Mouse (Mus musculus) thymus, postnatal 4 days (tissue): ENCODE measurements at regions not wholly inside any gene's neighbourhood (a gene's known extent, or its start where the extent isn't known, plus 50 kb on each side); places are given as distances from the start of the nearest gene placed in this dataset.

ENCODE experiments used
- DNase-seq: peaks from one replicate; pipeline ENCODE4 v3.0.0; 2021

GRCm38 (mm10) chr10:12083961-12084360 lies 740.8 kb downstream of the Epm2a start:
- DNase-seq = no peak

DNA sequence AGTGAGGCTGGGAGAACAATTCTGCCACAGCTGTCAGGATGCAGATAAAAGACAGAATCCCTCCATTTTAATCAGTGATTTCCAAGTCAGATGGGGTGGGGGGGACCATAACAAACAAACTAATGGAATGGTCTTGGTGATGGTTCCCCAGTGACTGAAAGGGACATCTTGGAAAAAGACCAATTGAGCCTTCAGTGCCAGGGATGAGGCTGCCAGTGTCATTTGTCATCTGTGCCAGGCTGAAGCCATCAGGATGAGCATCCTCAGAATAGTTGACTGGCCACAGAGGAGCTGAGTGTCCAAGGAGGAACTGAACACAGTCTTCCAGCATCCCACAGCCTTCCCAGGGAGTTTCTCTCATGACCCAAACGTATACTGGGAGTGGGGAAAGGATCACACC lies 749.3 kb downstream of the Epm2a start:
- no peak for DNase-seq

DNA sequence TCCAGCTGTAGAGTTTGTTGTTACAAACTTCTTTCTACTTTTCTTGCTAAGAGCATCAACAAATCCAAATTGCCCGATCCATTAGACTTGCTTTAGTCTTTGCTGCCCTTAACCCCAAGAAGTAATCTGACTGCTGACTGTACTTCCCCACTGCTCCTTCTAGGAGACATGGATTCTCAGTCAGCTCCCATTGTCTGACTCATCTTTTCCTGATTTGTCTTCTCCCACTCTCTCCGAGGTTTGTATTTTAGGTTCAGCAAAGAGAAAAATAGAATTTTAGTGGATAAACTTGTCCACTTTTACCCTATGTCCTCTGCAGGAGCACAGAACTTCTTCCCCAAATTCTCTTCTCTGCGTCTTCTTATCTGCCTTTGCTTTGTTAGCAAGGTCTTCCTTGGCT lies 753.5 kb downstream of the Epm2a start:
- DNase-seq = no peak

GRCm38 (mm10) chr10:12107001-12107418 lies 762.2 kb downstream of the Utrn start:
- peak; percentile 7 for DNase-seq

DNA sequence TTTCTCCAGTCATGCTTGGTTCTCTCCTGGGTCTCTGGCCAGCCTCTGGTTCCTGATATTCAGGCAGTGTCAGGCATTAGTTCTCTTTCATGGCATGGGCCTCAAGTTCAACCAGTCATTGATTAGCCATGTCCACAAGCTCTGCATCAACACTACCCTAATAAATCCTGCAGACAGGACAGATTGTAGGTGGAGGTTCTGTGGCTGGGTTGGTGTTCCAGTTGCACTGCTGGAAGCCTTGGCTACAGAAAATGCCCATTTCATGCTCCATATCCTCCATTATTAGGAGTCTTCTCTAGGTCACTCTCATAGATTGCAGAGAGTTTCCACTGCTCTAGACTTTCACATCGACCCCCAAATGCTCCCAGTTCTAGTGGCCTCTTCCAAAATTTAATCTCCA lies 757.4 kb downstream of the Utrn start:
- DNase-seq = no peak

GRCm38 (mm10) chr10:12115767-12116166 lies 753.4 kb downstream of the Utrn start:
- no peak for DNase-seq

DNA sequence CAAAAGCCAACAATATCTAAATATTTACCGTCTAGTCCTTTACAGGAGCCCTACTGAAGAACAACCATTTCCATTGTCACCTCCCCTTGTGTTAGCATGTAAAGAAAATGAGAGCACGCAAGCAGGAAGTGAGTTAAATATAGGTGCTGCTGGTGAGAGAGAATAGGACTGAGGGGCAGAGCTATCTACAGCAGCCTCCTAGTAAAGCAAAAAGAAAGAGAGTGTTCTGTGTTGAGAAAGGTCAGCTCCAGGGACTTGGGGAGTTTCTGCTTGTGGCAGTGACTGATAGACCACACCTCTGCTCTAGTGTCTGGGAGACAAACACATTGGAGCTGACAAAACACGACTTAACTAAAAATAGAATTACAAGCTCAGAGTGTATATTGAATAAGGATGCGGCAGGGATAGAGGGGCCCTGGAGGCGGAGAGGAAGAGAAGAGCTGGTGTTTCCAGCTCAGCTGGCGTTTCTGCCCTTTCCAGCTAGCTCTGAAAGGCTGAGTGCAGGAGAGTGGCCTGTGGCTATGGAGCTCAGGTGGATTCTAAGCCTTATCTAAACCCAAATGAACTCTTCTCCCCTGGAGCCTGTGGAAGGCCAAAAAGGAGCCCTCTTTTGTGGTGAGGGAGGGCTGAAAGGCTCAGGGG lies 752.4 kb downstream of the Utrn start:
- DNase-seq = no peak

GRCm38 (mm10) chr10:12124272-12124671 lies 744.9 kb downstream of the Utrn start:
- DNase-seq = no peak

- DNase-seq = no peak
Observed at GRCm38 (mm10) chr10:12129486-12129885, 739.7 kb downstream of the Utrn start.

- no peak for DNase-seq
Observed at GRCm38 (mm10) chr10:12144691-12145090, 724.5 kb downstream of the Utrn start.

- no peak for DNase-seq
Observed at GRCm38 (mm10) chr10:12146942-12147537, 722.1 kb downstream of the Utrn start.

GRCm38 (mm10) chr10:12170243-12170642 lies 698.9 kb downstream of the Utrn start:
- no peak for DNase-seq

DNA sequence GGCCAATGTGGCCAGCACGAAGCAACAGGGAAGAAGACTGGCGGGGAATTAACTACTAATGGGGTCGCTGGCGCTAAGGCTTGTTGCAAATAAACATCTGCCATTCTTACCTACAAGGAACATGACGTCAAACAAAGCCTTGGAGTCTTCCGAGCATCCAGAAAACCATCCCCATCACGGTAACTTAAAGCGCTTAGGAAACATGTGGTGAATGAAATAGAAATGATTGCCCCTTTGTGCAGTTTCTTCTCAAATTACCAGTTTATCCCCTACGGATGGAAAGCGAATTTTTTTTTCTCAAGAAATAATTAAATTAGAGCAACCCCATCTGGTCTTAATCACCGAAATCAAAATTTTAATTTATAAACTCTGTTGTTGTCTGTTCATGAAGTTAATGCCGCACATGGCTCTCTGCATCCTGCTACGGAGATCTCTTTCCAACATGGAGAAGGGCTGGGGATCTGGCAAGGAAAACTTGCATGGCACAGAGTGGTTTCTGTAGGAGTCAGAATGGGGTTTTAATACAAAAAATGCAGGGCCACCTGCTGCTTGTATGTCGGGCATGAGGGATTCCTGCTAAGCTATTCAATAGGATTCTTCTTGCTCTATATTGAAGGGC lies 694.9 kb downstream of the Utrn start:
- DNase-seq = no peak

DNA sequence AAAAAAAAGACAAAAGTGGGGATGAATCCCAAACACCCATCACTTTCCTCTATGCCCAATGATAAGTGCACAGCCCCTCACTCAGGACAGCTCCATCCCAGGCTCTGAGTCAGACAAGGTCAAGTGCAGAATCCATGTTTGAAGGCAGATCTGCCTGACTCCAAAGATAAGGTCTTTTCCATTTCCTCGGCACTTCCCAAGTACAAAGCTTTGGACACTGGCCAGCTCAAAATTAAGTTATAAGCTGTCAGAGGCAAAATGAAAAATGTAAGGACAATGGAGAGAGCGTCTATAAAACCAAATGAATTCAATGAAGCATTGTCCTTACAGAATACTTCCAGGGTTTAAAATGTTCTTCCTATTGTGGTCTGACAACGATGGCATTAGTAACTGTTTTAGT lies 694.0 kb downstream of the Utrn start:
- no peak for DNase-seq

DNA sequence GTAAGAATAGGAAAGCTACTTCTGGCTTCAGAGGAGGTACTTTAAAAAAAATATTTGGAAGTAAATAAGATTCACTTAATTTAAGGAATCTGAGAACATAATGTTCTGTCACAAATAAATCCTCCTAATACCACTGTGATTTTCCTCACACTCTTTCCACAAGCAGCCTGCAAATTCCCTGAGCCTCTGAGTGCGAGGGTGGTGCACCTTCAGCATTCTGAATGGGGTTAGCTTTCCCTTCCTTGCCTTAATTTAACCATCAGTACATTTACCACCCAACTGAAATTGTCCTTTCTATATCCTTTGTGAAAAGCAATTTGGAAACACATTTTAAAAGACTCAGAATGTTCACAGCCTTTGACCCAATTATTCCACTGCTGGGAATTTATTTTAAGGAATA lies 691.7 kb downstream of the Utrn start:
- DNase-seq = no peak

DNA sequence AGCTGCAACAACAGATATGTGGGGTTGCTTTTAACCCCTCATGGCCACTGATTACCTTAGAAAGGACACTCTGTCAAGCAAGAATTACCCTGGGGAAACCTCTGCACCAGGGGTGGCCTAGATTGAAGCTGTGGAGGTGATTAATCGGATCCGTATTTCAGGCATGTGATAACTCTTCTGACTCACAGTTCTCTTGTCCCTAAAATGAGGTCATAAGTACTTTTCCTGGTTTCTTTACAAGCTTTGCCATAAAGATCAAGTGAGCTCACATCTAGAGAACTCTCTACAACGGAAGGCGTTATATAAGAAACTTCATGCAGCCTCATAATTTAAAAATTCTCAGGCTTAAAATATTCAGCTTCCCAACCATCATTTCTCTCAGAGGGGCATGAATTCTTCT lies 688.2 kb downstream of the Utrn start:
- no peak for DNase-seq

DNA sequence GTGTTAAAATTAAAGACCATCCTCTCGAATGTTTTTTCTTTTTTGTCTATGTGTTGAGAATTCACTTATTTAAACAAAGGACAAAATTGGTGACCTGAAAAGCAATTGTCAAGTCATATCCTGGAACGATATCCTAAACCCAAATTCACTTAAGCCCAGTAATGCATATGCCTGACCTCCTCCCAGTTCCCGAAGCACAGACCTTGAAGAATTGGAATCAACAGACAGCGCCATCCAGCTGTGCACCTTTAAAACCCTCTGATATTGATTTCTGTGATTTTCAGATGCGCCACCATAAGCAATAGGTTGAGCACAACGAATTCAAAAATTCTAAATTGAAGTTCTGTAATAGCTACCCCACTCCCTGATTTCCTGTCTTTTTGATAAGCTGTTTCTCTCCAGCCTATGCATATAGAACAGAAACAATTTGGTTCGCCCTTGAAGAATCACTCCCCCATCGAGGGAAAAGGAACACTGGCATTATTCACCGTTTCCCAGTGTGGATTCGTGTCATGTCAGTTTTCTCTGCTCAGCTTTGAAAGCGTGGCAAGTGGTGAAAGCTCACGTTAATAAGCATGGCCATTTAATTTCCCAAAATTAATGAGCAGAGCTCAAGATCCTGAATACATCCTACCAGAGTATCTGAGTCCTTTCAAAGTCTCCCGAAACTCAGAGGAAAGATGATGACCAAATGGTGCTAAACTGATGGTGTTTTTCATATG lies 682.1 kb downstream of the Utrn start:
- no peak for DNase-seq

DNA sequence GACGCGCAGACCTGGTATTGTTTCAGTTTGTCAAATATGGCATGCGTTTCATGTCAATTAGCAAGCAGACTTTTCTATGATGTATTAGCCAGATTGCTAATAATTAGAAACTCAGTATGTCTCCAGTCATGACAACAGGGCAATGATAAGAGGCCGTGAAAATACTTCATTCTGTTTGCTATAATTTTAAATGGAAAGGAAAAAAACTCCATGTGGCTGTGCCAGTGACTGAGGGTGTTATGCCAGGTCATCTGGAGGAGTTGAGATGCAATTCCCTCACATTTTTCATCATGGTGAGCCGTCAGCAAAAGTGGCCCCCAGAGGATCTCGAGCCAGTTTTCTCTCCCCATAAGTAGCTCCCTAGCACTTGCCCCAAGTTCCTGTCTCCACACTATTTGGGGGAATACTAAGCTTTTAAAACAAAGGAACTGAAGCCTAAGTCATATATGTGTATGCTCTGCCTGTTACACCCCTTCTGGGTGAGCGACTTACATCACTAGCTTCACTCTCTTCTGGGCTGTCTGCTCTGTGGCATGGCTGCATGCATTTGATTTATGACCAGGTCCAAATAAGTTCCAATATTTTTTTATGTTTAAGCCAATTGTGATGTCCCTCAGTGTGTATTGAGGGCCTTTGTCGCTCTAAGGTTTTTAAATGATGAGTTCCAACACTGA lies 681.4 kb downstream of the Utrn start:
- no peak for DNase-seq

GRCm38 (mm10) chr10:12190435-12190834 lies 678.7 kb downstream of the Utrn start:
- DNase-seq = no peak

DNA sequence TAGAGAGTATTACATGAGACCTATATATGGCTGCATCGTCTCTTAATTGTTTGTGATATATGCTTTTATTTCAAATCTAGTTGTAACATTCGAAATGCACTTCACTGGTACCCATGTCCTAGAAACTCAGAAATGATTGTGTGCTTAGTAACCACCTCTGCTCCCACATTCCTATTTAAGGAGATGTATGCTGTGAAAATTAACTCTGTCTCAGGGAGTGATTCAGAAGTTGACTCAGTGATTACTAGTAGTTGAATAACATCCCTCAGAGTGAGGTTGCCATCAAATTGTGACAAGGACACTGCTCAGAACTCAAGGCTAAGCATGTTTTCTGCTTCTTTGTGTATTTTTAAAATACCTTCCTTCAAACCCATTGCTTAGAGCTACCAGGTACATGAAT lies 661.9 kb downstream of the Utrn start:
- DNase-seq = no peak

- no peak for DNase-seq
Observed at GRCm38 (mm10) chr10:12210181-12210580, 659.0 kb downstream of the Utrn start.

DNA sequence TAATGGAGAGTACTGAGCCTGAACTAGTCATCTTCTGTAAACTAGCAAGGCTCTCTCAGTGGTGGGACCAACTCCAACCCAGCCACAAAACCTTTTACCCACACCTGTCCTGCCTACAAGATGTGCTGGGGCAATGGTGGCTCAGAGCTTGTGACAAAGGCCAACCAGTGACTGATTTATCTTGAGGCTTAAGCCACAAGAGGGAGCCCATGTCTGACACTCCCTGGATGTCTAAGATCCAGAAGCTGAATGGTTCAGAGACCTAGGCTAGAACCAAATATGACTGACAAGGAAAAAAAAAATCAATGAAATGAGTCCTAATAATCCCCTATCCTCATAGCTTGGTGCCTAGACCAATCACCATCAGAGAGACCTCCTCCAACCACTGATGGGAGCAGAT lies 650.3 kb downstream of the Utrn start:
- DNase-seq = peak; percentile 8

DNA sequence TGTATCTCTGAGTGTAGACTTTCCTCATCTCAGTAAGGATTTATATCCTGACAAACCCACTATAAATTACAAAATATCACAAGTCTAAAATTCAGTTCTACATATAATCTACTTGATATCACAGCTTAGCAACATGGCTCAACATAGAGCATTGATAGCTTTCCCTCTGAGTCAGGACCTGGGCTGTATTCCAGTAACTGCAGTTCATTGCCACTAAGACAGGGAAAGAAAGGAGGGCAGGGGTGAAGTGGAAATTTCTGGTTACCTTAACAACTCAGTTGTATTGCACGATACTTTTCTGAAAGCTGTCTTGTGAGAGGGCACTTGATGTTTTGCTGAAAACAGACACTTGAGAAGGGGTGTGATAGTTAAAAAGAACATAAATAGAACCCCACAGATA lies 635.0 kb downstream of the Utrn start:
- no peak for DNase-seq
